Mouse (Mus musculus) hindbrain, postnatal 0 days (tissue): ENCODE results near the gene Tspan12. TPM values are rescaled to one million over a fixed set of nuclear protein-coding genes. Genes with fewer than 3 reads are reported as not detected.

ENCODE experiments used
- ATAC-seq: fragments of 200-750 bp; cut with Nextera tagmentation; 2 replicates; pipeline ENCODE4 v1.8.0; 2017; ENCODE audit warnings: mild to moderate bottlenecking, moderate TSS enrichment, moderate library complexity
- DNase-seq: peaks from one replicate; pipeline ENCODE4 v3.0.0-alpha.2; 2015; ENCODE audit warnings: low spot score
- H3K27ac ChIP-seq: fragments of 300-500 bp; sonication (generic); 2 replicates; pipeline ENCODE4 v1.5.1; 2014; ENCODE audit warnings: mild to moderate bottlenecking
- H3K27me3 ChIP-seq: fragments of 300-500 bp; sonication (generic); 2 replicates; pipeline ENCODE4 v1.6.1; 2014; ENCODE audit warnings: low read length, mixed read lengths; ENCODE audit not compliant: insufficient read depth
- H3K36me3 ChIP-seq: fragments of 300-500 bp; sonication (generic); 2 replicates; pipeline ENCODE4 v1.6.1; 2014; ENCODE audit warnings: low read length, mixed read lengths; ENCODE audit not compliant: insufficient read depth
- H3K4me1 ChIP-seq: fragments of 300-500 bp; sonication (generic); 2 replicates; pipeline ENCODE4 v1.6.1; 2014; ENCODE audit warnings: antibody characterized with exemption, low read length, mixed read lengths; ENCODE audit not compliant: insufficient read depth
- H3K4me2 ChIP-seq: fragments of 300-500 bp; sonication (generic); 2 replicates; pipeline ENCODE4 v1.6.1; 2014; ENCODE audit warnings: low read depth, mild to moderate bottlenecking, low read length, moderate library complexity, mixed read lengths
- H3K4me3 ChIP-seq: fragments of 300-500 bp; sonication (generic); 2 replicates; pipeline ENCODE4 v1.5.1; 2014; ENCODE audit warnings: low read length
- H3K9ac ChIP-seq: fragments of 300-500 bp; sonication (generic); replicated peaks from 2 replicates; pipeline ENCODE4 v1.6.1; 2014; ENCODE audit warnings: mild to moderate bottlenecking, low read length, moderate library complexity, mixed read lengths
- H3K9me3 ChIP-seq: fragments of 300-500 bp; sonication (generic); 2 replicates; pipeline ENCODE4 v1.6.1; 2016; ENCODE audit warnings: low read length, mixed read lengths
- CTCF ChIP-seq: IDR thresholded peaks from 2 replicates; pipeline ENCODE4 v1.5.1; 2016; ENCODE audit warnings: antibody characterized with exemption, control low read depth, low read depth
- WGBS: fragments of 180-500 bp; shearing (Covaris S2); extraction: QIAGEN DNeasy Blood & Tissue Kit; methylation state at CpG from one replicate; pipeline ENCODE4 v1.1.7; 2014; 5-methylcytosine and 5-hydroxymethylcytosine counted together
- polyA plus RNA-seq: library from polyadenylated mRNA; unstranded; fragments of >200 nt; fragmentation: Nextera tagmentation; extraction: Ambion mirVana; gene quantifications from 2 replicates; pipeline ENCODE4 v1.2.1, GENCODE M21; 2015
- total RNA-seq: library from RNA; depleted of rRNA; stranded (reverse); fragments of >200 nt; gene quantifications from 2 replicates; pipeline ENCODE4 v1.2.3, GENCODE M21; 2014

Tspan12 gene
- total and polyA plus RNA-seq, 2 experiments from 2014 or later, result 24.8 to 62.5 TPM

GRCm38 (mm10) chr6:21830931-21831330 is 21.4 kb downstream of the Tspan12 start:
- H3K4me3 ChIP-seq, result no peak overlapping the region
- H3K4me2 ChIP-seq, result no peak overlapping the region
- no peak for TF ChIP-seq CTCF
- no peaks in the 10 kb centered on the region for H3K27me3 ChIP-seq
- H3K9ac ChIP-seq, result no peak overlapping the region
- DNase-seq (no peak), ATAC-seq (no peak)
- H3K4me1 ChIP-seq, result no peaks in the 10 kb centered on the region
- no peaks in the 10 kb centered on the region for H3K9me3 ChIP-seq
- WGBS, result 80% methylated on average over 6 of the region's 6 CpGs
- H3K36me3 ChIP-seq, result peaks cover 6% of the 10 kb centered on the region; the same call in 1 of the 2 replicates
- no peak overlapping the region for H3K27ac ChIP-seq

- no peak for TF ChIP-seq CTCF
- Histone ChIP-seq H3K27ac (no peak overlapping the region), H3K4me1 (no peaks in the 10 kb centered on the region), H3K27me3 (no peaks in the 10 kb centered on the region), H3K9ac (no peak overlapping the region), H3K36me3 (peaks cover under 1% of the 10 kb centered on the region; the same call in 1 of the 2 replicates), H3K9me3 (no peaks in the 10 kb centered on the region), H3K4me2 (no peak overlapping the region), H3K4me3 (no peak overlapping the region)
- no peak for DNase-seq
- WGBS, result 79% methylated on average over 7 of the region's 7 CpGs
- ATAC-seq, result no peak
Measured at GRCm38 (mm10) chr6:21829930-21830329, 22.4 kb downstream of the Tspan12 start.

GRCm38 (mm10) chr6:21828437-21828836 is 23.9 kb downstream of the Tspan12 start:
- Histone ChIP-seq H3K4me2 (no peak overlapping the region), H3K9me3 (no peaks in the 10 kb centered on the region), H3K4me3 (no peak overlapping the region), H3K36me3 (no peaks in the 10 kb centered on the region; the same call in 1 of the 2 replicates), H3K27me3 (no peaks in the 10 kb centered on the region), H3K4me1 (no peaks in the 10 kb centered on the region), H3K27ac (no peak overlapping the region), H3K9ac (no peak overlapping the region)
- TF ChIP-seq CTCF, result no peak
- WGBS, result 60% methylated on average over 4 of the region's 4 CpGs
- DNase-seq (no peak), ATAC-seq (no peak)

GRCm38 (mm10) chr6:21828001-21828400 is 24.3 kb downstream of the Tspan12 start:
- H3K9me3 ChIP-seq, result no peaks in the 10 kb centered on the region
- no peak for TF ChIP-seq CTCF
- H3K9ac ChIP-seq, result no peak overlapping the region
- H3K27ac ChIP-seq, result no peak overlapping the region
- 92% methylated on average over 7 of the region's 7 CpGs for WGBS
- no peak overlapping the region for H3K4me3 ChIP-seq
- H3K36me3 ChIP-seq, result no peaks in the 10 kb centered on the region
- no peaks in the 10 kb centered on the region for H3K4me1 ChIP-seq
- no peaks in the 10 kb centered on the region for H3K27me3 ChIP-seq
- no peak overlapping the region for H3K4me2 ChIP-seq
- ATAC-seq, result no peak
- DNase-seq, result no peak

- Histone ChIP-seq H3K9me3 (no peaks in the 10 kb centered on the region), H3K4me1 (no peaks in the 10 kb centered on the region), H3K27me3 (no peaks in the 10 kb centered on the region), H3K4me3 (no peak overlapping the region), H3K9ac (no peak overlapping the region), H3K4me2 (no peak overlapping the region), H3K27ac (no peak overlapping the region), H3K36me3 (no peaks in the 10 kb centered on the region)
- no peak for TF ChIP-seq CTCF
- ATAC-seq, result no peak
- whole genome bisulfite sequencing, result 80% methylated on average over 7 of the region's 7 CpGs
- no peak for DNase-seq
Measured at GRCm38 (mm10) chr6:21823694-21824093, 28.6 kb downstream of the Tspan12 start.

GRCm38 (mm10) chr6:21823281-21823680 is 29.0 kb downstream of the Tspan12 start:
- no peak for TF ChIP-seq CTCF
- 62% methylated on average over 8 of the region's 8 CpGs for WGBS
- ATAC-seq, result no peak

GRCm38 (mm10) chr6:21822721-21823134 is 29.6 kb downstream of the Tspan12 start:
- Histone ChIP-seq H3K4me3 (no peak overlapping the region), H3K9me3 (no peaks in the 10 kb centered on the region), H3K27me3 (no peaks in the 10 kb centered on the region), H3K27ac (no peak overlapping the region), H3K36me3 (no peaks in the 10 kb centered on the region), H3K4me2 (no peak overlapping the region), H3K4me1 (no peaks in the 10 kb centered on the region), H3K9ac (no peak overlapping the region)
- DNase-seq (no peak), ATAC-seq (no peak)
- WGBS, result 85% methylated on average over 7 of the region's 7 CpGs
- no peak for TF ChIP-seq CTCF

More at GRCm38 (mm10) chr6:21823281-21823680, 29.0 kb downstream of the Tspan12 start:
- Histone ChIP-seq H3K4me2 (no peak overlapping the region), H3K4me3 (no peak overlapping the region), H3K4me1 (no peaks in the 10 kb centered on the region), H3K9me3 (no peaks in the 10 kb centered on the region), H3K9ac (no peak overlapping the region), H3K27ac (no peak overlapping the region), H3K36me3 (no peaks in the 10 kb centered on the region), H3K27me3 (no peaks in the 10 kb centered on the region)
- DNase-seq, result no peak
